Mouse (Mus musculus) heart, embryonic 12.5 days (tissue): ENCODE measurements around the gene Aip. TPM values are rescaled to one million over a fixed set of nuclear protein-coding genes. Genes with fewer than 3 reads are reported as not detected.

ENCODE experiments used
- ATAC-seq: fragments of 200-750 bp; cut with Nextera tagmentation; 2 replicates; pipeline ENCODE4 v1.8.0; 2017; ENCODE audit warnings: moderate TSS enrichment, moderate library complexity; ENCODE audit not compliant: insufficient number of reproducible peaks, low FRiP score
- H3K27ac ChIP-seq: fragments of 300-500 bp; sonication (generic); 2 replicates; pipeline ENCODE4 v1.5.1; 2016; ENCODE audit warnings: mild to moderate bottlenecking, moderate library complexity; ENCODE audit not compliant: poor library complexity, severe bottlenecking
- H3K27me3 ChIP-seq: fragments of 300-500 bp; sonication (generic); replicated peaks from 2 replicates; pipeline ENCODE4 v1.6.1; 2016; ENCODE audit warnings: mild to moderate bottlenecking, moderate library complexity
- H3K36me3 ChIP-seq: fragments of 300-500 bp; sonication (generic); 2 replicates; pipeline ENCODE4 v1.6.1; 2016; ENCODE audit warnings: mild to moderate bottlenecking, moderate library complexity
- H3K4me1 ChIP-seq: fragments of 300-500 bp; sonication (generic); replicated peaks from 2 replicates; pipeline ENCODE4 v1.6.1; 2016; ENCODE audit warnings: mild to moderate bottlenecking
- H3K4me2 ChIP-seq: fragments of 300-500 bp; sonication (generic); 2 replicates; pipeline ENCODE4 v1.6.1; 2016; ENCODE audit warnings: mild to moderate bottlenecking, moderate library complexity
- H3K4me3 ChIP-seq: fragments of 300-500 bp; sonication (generic); 2 replicates; pipeline ENCODE4 v1.5.1; 2016; ENCODE audit warnings: mild to moderate bottlenecking
- H3K9ac ChIP-seq: fragments of 300-500 bp; sonication (generic); 2 replicates; pipeline ENCODE4 v1.6.1; 2016; ENCODE audit warnings: mild to moderate bottlenecking, moderate library complexity
- H3K9me3 ChIP-seq: fragments of 300-500 bp; sonication (generic); replicated peaks from 2 replicates; pipeline ENCODE4 v1.6.1; 2016; ENCODE audit warnings: mild to moderate bottlenecking, moderate library complexity
- WGBS: fragments of 180-500 bp; shearing (Covaris S2); methylation state at CpG from one replicate; pipeline ENCODE4 v1.1.7; 2016; 5-methylcytosine and 5-hydroxymethylcytosine counted together
- polyA plus RNA-seq: library from polyadenylated mRNA; unstranded; fragments of >200 nt; fragmentation: Nextera tagmentation; extraction: Ambion mirVana; gene quantifications from 2 replicates; pipeline ENCODE4 v1.2.1, GENCODE M21; 2016

The Aip gene
- polyA plus RNA-seq, 1 experiment from 2014 or later = 80.4 TPM

- H3K27me3 ChIP-seq = peaks cover 30% of the 10 kb centered on the region
- no peaks in the 10 kb centered on the region for H3K9me3 ChIP-seq
- peak overlapping the region; percentile 78 for H3K27ac ChIP-seq
- H3K4me3 ChIP-seq = peak overlapping the region; percentile 69
- whole genome bisulfite sequencing = under 1% methylated on average over 21 of the region's 21 CpGs
- no peaks in the 10 kb centered on the region for H3K36me3 ChIP-seq
- peak overlapping the region; percentile 66 for H3K9ac ChIP-seq
- peak overlapping the region; percentile 74 for H3K4me2 ChIP-seq
- peaks cover 41% of the 10 kb centered on the region for H3K4me1 ChIP-seq
- peak; percentile 76 for ATAC-seq
These were observed 28.2 kb downstream of the Aip start for GRCm38 (mm10) chr19:4097441-4097825.

GRCm38 (mm10) chr19:4096642-4097440 lies 28.8 kb downstream of the Aip start, which contains the start of gene Cdk2ap2:
Gene Cdk2ap2, plus strand, starts transcription at chr19:4097182.
- peaks cover 41% of the 10 kb centered on the region for H3K4me1 ChIP-seq
- peak within 1 kb of the TSS; percentile 69 for H3K4me3 ChIP-seq
- H3K36me3 ChIP-seq = no peaks in the 10 kb centered on the region
- H3K27ac ChIP-seq = peak within 1 kb of the TSS; percentile 78
- peak; percentile 96 for ATAC-seq
- H3K9me3 ChIP-seq = no peaks in the 10 kb centered on the region
- H3K4me2 ChIP-seq = peak within 1 kb of the TSS; percentile 74
- WGBS = under 1% methylated on average over 65 of the region's 65 CpGs
- peaks cover 25% of the 10 kb centered on the region for H3K27me3 ChIP-seq
- H3K9ac ChIP-seq = peak within 1 kb of the TSS; percentile 76

DNA sequence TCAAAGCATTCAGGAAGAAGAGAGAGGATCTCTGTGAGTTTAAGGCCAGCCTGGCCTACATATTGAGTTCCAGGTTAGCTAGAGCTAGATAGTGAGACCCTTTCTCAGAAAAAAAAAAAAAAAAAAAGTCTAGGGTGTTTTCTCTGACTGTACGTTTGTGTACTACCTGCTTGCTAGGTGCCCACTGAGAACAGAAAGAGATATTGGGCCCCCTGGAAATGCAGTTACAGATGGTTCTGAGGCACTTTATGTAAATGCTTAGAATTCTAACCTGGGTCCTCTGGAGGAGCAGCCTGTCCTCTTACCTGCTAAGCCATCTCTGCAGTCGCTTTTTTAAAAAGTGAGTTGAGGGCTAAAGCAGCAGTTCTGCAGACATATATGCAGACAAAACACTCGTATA lies 29.9 kb downstream of the Aip start:
- Histone ChIP-seq H3K4me3 (no peak overlapping the region), H3K27me3 (peaks cover 14% of the 10 kb centered on the region), H3K36me3 (no peaks in the 10 kb centered on the region), H3K4me1 (peaks cover 36% of the 10 kb centered on the region), H3K27ac (no peak overlapping the region), H3K9me3 (no peaks in the 10 kb centered on the region), H3K4me2 (no peak overlapping the region), H3K9ac (no peak overlapping the region)
- ATAC-seq = no peak
- 68% methylated on average over 3 of the region's 3 CpGs for WGBS

GRCm38 (mm10) chr19:4094774-4095303 lies 30.8 kb downstream of the Aip start:
- ATAC-seq = no peak
- 71% methylated on average over 5 of the region's 5 CpGs for WGBS

DNA sequence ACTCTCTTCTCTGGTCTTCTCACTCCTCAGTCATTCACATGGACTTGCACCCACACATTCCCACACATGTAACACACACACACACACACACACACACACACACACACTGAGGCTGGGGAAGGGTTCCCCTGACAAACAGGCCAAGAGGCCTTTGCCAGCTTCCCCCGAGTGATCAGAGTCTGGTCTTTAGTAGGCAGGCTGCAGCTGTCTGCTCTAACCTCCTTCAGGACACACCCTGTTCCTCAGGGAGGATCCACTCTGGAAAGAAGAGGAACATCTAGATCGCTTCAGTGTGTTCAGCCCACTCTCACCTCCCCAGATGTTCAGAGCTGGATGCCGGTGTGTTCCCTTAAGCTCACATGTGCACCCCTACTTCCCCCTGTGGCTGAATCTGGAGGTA lies 31.3 kb downstream of the Aip start:
- no peak overlapping the region for H3K4me2 ChIP-seq
- peaks cover 23% of the 10 kb centered on the region for H3K4me1 ChIP-seq
- H3K36me3 ChIP-seq = no peaks in the 10 kb centered on the region
- 79% methylated on average over 3 of the region's 3 CpGs for WGBS
- no peak overlapping the region for H3K9ac ChIP-seq
- H3K27me3 ChIP-seq = peaks cover 10% of the 10 kb centered on the region; the same call in 1 of the 2 replicates
- no peak overlapping the region for H3K27ac ChIP-seq
- H3K4me3 ChIP-seq = no peak overlapping the region
- no peaks in the 10 kb centered on the region for H3K9me3 ChIP-seq
- no peak for ATAC-seq

More at GRCm38 (mm10) chr19:4094774-4095303, 30.8 kb downstream of the Aip start:
- no peaks in the 10 kb centered on the region for H3K36me3 ChIP-seq
- H3K9me3 ChIP-seq = no peaks in the 10 kb centered on the region
- no peak overlapping the region for H3K4me2 ChIP-seq
- peaks cover 28% of the 10 kb centered on the region for H3K4me1 ChIP-seq
- H3K27ac ChIP-seq = no peak overlapping the region
- 0 out of 2 replicates have a peak, but pooled peaks cover 7% of the 10 kb centered on the region for H3K27me3 ChIP-seq
- no peak overlapping the region for H3K9ac ChIP-seq
- no peak overlapping the region for H3K4me3 ChIP-seq

DNA sequence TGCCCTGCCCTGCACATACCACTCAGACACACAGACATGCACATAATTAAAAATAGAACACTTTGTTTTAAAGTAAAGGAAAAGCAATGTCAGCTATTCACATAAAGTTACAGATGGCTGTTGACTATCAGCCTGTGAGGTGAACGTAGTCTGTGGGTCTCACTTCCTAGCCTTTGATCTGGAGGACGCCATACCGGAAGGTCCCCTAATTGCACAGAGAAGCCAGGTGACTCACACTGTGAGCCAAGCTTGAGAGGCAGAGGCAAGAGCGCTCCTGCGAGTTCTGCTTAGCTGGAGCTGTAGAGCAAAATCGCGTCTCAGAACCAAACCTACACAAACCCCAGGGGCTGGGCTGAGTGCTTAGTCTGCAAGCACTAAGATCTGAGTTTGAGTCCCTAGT lies 31.9 kb downstream of the Aip start:
- 64% methylated on average over 7 of the region's 7 CpGs for WGBS
- Histone ChIP-seq H3K9me3 (no peaks in the 10 kb centered on the region), H3K27ac (no peak overlapping the region), H3K36me3 (no peaks in the 10 kb centered on the region), H3K4me1 (peaks cover 18% of the 10 kb centered on the region), H3K4me2 (no peak overlapping the region), H3K9ac (0 out of 2 replicates have a peak overlapping the region, but pooled peaks have one; percentile 3), H3K4me3 (no peak overlapping the region), H3K27me3 (peaks cover 16% of the 10 kb centered on the region; the same call in 1 of the 2 replicates)
- ATAC-seq = no peak

- H3K27me3 ChIP-seq = peaks cover 23% of the 10 kb centered on the region; the same call in 1 of the 2 replicates
- H3K27ac ChIP-seq = no peak overlapping the region
- no peak overlapping the region for H3K9ac ChIP-seq
- no peaks in the 10 kb centered on the region for H3K9me3 ChIP-seq
- H3K4me3 ChIP-seq = no peak overlapping the region
- H3K36me3 ChIP-seq = no peaks in the 10 kb centered on the region
- WGBS = 86% methylated on average over 3 of the region's 3 CpGs
- H3K4me2 ChIP-seq = no peak overlapping the region
- no peak for ATAC-seq
- H3K4me1 ChIP-seq = peaks cover 9% of the 10 kb centered on the region
These were observed 32.9 kb downstream of the Aip start for GRCm38 (mm10) chr19:4092750-4093149.

DNA sequence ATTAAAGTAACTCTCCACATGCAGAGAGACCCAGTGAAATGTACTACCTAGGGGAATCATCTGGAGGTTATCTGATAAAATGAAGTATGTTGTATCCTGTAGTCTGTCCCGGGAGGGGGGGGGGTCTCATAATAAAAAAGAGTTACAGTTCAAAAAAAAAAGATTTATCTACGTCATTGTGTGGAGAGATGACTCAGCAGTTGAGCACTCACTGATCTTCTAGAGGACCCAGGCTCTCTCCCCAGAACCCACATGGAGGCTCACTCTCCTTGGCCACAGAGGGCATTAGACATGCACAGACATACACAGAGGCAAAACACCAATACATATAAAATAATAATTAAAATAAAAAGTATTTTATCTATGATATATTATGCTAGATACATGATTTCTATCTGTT lies 34.3 kb downstream of the Aip start:
- no peak for ATAC-seq
- Histone ChIP-seq H3K36me3 (no peaks in the 10 kb centered on the region), H3K27me3 (peaks cover 24% of the 10 kb centered on the region; the same call in 1 of the 2 replicates), H3K4me2 (no peak overlapping the region), H3K27ac (no peak overlapping the region), H3K9ac (no peak overlapping the region), H3K4me1 (0 out of 2 replicates have a peak, but pooled peaks cover 3% of the 10 kb centered on the region), H3K4me3 (no peak overlapping the region), H3K9me3 (no peaks in the 10 kb centered on the region)
- 47% methylated on average over 2 of the region's 2 CpGs for WGBS

GRCm38 (mm10) chr19:4090446-4090845 lies 35.2 kb downstream of the Aip start:
- H3K27me3 ChIP-seq = peaks cover 33% of the 10 kb centered on the region; the same call in 1 of the 2 replicates
- H3K4me1 ChIP-seq = no peaks in the 10 kb centered on the region
- no peak overlapping the region for H3K27ac ChIP-seq
- H3K4me2 ChIP-seq = no peak overlapping the region
- H3K36me3 ChIP-seq = no peaks in the 10 kb centered on the region
- H3K9me3 ChIP-seq = no peaks in the 10 kb centered on the region
- ATAC-seq = no peak
- 75% methylated on average over 3 of the region's 3 CpGs for WGBS
- no peak overlapping the region for H3K9ac ChIP-seq
- no peak overlapping the region for H3K4me3 ChIP-seq

GRCm38 (mm10) chr19:4089128-4089527 lies 36.5 kb downstream of the Aip start:
- Histone ChIP-seq H3K27me3 (peaks cover 39% of the 10 kb centered on the region), H3K4me2 (no peak overlapping the region), H3K27ac (no peak overlapping the region), H3K4me3 (no peak overlapping the region), H3K9me3 (no peaks in the 10 kb centered on the region), H3K9ac (no peak overlapping the region), H3K4me1 (no peaks in the 10 kb centered on the region), H3K36me3 (no peaks in the 10 kb centered on the region)
- WGBS = 77% methylated on average over 6 of the region's 6 CpGs
- no peak for ATAC-seq

- no peaks in the 10 kb centered on the region for H3K36me3 ChIP-seq
- no peak overlapping the region for H3K4me2 ChIP-seq
- H3K4me1 ChIP-seq = no peaks in the 10 kb centered on the region
- no peaks in the 10 kb centered on the region for H3K9me3 ChIP-seq
- ATAC-seq = no peak
- no peak overlapping the region for H3K9ac ChIP-seq
- H3K27me3 ChIP-seq = peaks cover 46% of the 10 kb centered on the region
- WGBS = 44% methylated on average over 5 of the region's 5 CpGs
- no peak overlapping the region for H3K4me3 ChIP-seq
- H3K27ac ChIP-seq = no peak overlapping the region
These were observed 37.5 kb downstream of the Aip start for GRCm38 (mm10) chr19:4088146-4088545.
